Mouse (Mus musculus): ENCODE data around the gene Gm9844. TPM values are rescaled to one million over a fixed set of nuclear protein-coding genes. Genes with fewer than 3 reads are reported as not detected.

Gene Gm9844
- polyA plus RNA-seq, 1 experiment from 2014 or later = 29.8 TPM

GRCm38 (mm10) chr7:24879620-24880019 lies 17.6 kb downstream of the Gm9844 start:
- no peak overlapping the region for H3K4me2 ChIP-seq
- no peaks in the 10 kb centered on the region for H3K9me3 ChIP-seq (replicated peaks)
- peak overlapping the region; percentile 21; the same call in 1 of the 2 replicates for H3K9ac ChIP-seq
- no peaks in the 10 kb centered on the region for H3K36me3 ChIP-seq (ENCODE audit: poor library complexity, severe bottlenecking)
- no peaks in the 10 kb centered on the region for H3K4me1 ChIP-seq
- H3K27ac ChIP-seq = no peak overlapping the region
- no peaks in the 10 kb centered on the region for H3K27me3 ChIP-seq
- 12% methylated on average over 2 of the region's 2 CpGs for WGBS
- H3K4me3 ChIP-seq = no peak overlapping the region
- ATAC-seq = no peak

GRCm38 (mm10) chr7:24882416-24883199 lies 20.6 kb downstream of the Gm9844 start:
- no peak overlapping the region for H3K9ac ChIP-seq
- H3K4me1 ChIP-seq = peaks cover 27% of the 10 kb centered on the region
- no peak overlapping the region for H3K4me2 ChIP-seq
- no peak for ATAC-seq
- H3K4me3 ChIP-seq = no peak overlapping the region
- H3K27ac ChIP-seq = no peak overlapping the region
- H3K9me3 ChIP-seq (replicated peaks) = no peaks in the 10 kb centered on the region
- WGBS = 93% methylated on average over 9 of the region's 9 CpGs
- H3K36me3 ChIP-seq (ENCODE audit: poor library complexity, severe bottlenecking) = peaks cover 20% of the 10 kb centered on the region
- H3K27me3 ChIP-seq = no peaks in the 10 kb centered on the region

- under 1% methylated on average over 57 of the region's 57 CpGs for WGBS
- H3K4me1 ChIP-seq = peaks cover 31% of the 10 kb centered on the region
- H3K9me3 ChIP-seq (replicated peaks) = no peaks in the 10 kb centered on the region
- H3K9ac ChIP-seq = peak within 1 kb of the TSS; percentile 100
- H3K4me2 ChIP-seq = peak within 1 kb of the TSS; percentile 86
- peak; percentile 93 for ATAC-seq
- no peaks in the 10 kb centered on the region for H3K27me3 ChIP-seq
- peak within 1 kb of the TSS; percentile 91 for H3K4me3 ChIP-seq
- peaks cover 35% of the 10 kb centered on the region for H3K36me3 ChIP-seq (ENCODE audit: poor library complexity, severe bottlenecking)
- H3K27ac ChIP-seq = peak within 1 kb of the TSS; percentile 91
These were observed 22.1 kb downstream of the Gm9844 start, which contains the start of gene Rps19 for GRCm38 (mm10) chr7:24883896-24884692. Gene Rps19 (plus strand): TSS chr7:24884371.

GRCm38 (mm10) chr7:24884693-24885291 lies 22.8 kb downstream of the Gm9844 start:
- WGBS = under 1% methylated on average over 47 of the region's 47 CpGs
- Histone ChIP-seq H3K4me2 (peak overlapping the region; percentile 86), H3K9ac (peak overlapping the region; percentile 100), H3K4me1 (peaks cover 31% of the 10 kb centered on the region), H3K36me3 (ENCODE audit: poor library complexity, severe bottlenecking) (peaks cover 42% of the 10 kb centered on the region), H3K4me3 (peak overlapping the region; percentile 91), H3K27ac (peak overlapping the region; percentile 91), H3K27me3 (no peaks in the 10 kb centered on the region), H3K9me3 (replicated peaks) (no peaks in the 10 kb centered on the region)
- ATAC-seq = no peak; the same call in 1 of the 2 replicates

GRCm38 (mm10) chr7:24885468-24886307 lies 23.7 kb downstream of the Gm9844 start:
- H3K4me2 ChIP-seq = peak overlapping the region; percentile 86
- peak overlapping the region; percentile 100 for H3K9ac ChIP-seq
- ATAC-seq = no peak
- H3K27me3 ChIP-seq = no peaks in the 10 kb centered on the region
- H3K4me3 ChIP-seq = peak overlapping the region; percentile 91
- H3K4me1 ChIP-seq = peaks cover 31% of the 10 kb centered on the region
- no peaks in the 10 kb centered on the region for H3K9me3 ChIP-seq (replicated peaks)
- peak overlapping the region; percentile 25; the same call in 1 of the 2 replicates for H3K27ac ChIP-seq
- WGBS = 44% methylated on average over 12 of the region's 12 CpGs
- peaks cover 50% of the 10 kb centered on the region for H3K36me3 ChIP-seq (ENCODE audit: poor library complexity, severe bottlenecking)

GRCm38 (mm10) chr7:24886308-24886633 lies 24.3 kb downstream of the Gm9844 start:
- Histone ChIP-seq H3K27ac (no peak overlapping the region; the same call in 1 of the 2 replicates), H3K9ac (peak overlapping the region; percentile 100), H3K4me1 (peaks cover 31% of the 10 kb centered on the region), H3K4me2 (peak overlapping the region; percentile 86), H3K9me3 (replicated peaks) (no peaks in the 10 kb centered on the region), H3K36me3 (ENCODE audit: poor library complexity, severe bottlenecking) (peaks cover 56% of the 10 kb centered on the region), H3K27me3 (no peaks in the 10 kb centered on the region), H3K4me3 (peak overlapping the region; percentile 91)
- ATAC-seq = no peak
- 60% methylated on average over 4 of the region's 4 CpGs for WGBS

GRCm38 (mm10) chr7:24887096-24887495 lies 25.1 kb downstream of the Gm9844 start:
- Histone ChIP-seq H3K4me3 (0 out of 2 replicates have a peak overlapping the region, but pooled peaks have one; percentile 91), H3K9ac (peak overlapping the region; percentile 100), H3K9me3 (replicated peaks) (no peaks in the 10 kb centered on the region), H3K4me1 (peaks cover 31% of the 10 kb centered on the region), H3K27ac (peak overlapping the region; percentile 16; the same call in 1 of the 2 replicates), H3K27me3 (no peaks in the 10 kb centered on the region), H3K4me2 (peak overlapping the region; percentile 86), H3K36me3 (ENCODE audit: poor library complexity, severe bottlenecking) (peaks cover 58% of the 10 kb centered on the region)
- 52% methylated on average over 4 of the region's 4 CpGs for WGBS
- no peak for ATAC-seq

GRCm38 (mm10) chr7:24889431-24890220 lies 27.6 kb downstream of the Gm9844 start:
- Histone ChIP-seq H3K9ac (no peak overlapping the region), H3K4me1 (peaks cover 31% of the 10 kb centered on the region), H3K4me2 (no peak overlapping the region), H3K4me3 (no peak overlapping the region), H3K27ac (no peak overlapping the region), H3K27me3 (no peaks in the 10 kb centered on the region), H3K9me3 (replicated peaks) (no peaks in the 10 kb centered on the region), H3K36me3 (ENCODE audit: poor library complexity, severe bottlenecking) (peaks cover 58% of the 10 kb centered on the region)
- no peak for ATAC-seq
- 80% methylated on average over 6 of the region's 6 CpGs for WGBS

GRCm38 (mm10) chr7:24890281-24891216 lies 28.5 kb downstream of the Gm9844 start:
- H3K9ac ChIP-seq = no peak overlapping the region
- no peaks in the 10 kb centered on the region for H3K27me3 ChIP-seq
- peaks cover 25% of the 10 kb centered on the region for H3K4me1 ChIP-seq
- no peak overlapping the region for H3K4me2 ChIP-seq
- H3K9me3 ChIP-seq (replicated peaks) = no peaks in the 10 kb centered on the region
- WGBS = 33% methylated on average over 10 of the region's 10 CpGs
- ATAC-seq = peak; percentile 70
- peaks cover 58% of the 10 kb centered on the region for H3K36me3 ChIP-seq (ENCODE audit: poor library complexity, severe bottlenecking)
- no peak overlapping the region for H3K27ac ChIP-seq
- no peak overlapping the region for H3K4me3 ChIP-seq

Data from forebrain, embryonic 13.5 days (tissue).